Mouse (Mus musculus): ENCODE measurements around the gene Srrt.

Srrt gene

DNA sequence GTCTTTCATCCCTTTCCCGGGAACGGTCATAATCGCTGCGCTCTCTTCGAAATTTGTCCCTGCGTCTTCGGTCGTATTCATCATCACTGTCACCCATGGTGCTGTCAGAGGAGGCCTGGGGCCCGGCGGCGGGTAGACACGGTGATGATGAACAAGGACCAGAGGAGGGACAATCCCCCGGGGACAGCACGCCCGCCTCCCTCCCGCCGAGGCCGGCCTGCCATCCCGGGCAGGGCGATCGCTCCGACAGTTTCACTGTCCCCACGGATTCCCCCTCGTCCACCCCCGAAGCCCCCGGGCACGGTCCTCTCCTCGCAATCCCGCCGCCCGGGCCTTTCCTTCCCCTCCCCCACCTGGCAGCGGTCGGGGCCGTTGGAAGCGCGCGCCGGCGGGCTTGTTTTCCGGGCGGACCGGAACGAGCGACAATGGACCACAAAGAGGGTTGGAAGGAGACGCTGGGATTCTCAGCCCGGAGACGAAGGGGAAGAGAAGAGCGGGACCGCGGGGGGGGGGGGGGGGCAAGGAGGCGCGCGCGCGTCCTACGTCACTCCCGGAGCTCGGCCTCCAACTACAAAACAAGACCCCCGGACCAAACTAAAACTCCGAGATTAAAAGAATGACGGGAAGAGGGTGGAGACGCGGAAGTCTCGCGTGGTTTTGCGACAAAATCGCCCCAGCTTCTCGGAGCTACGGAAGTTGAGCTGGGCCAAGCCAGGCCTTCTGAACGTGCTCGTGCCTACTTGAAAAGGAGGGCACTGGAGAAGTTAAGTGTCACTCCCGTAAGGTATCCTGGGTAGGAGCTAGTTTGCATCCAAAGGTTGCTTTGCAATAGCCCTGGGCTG is at the start of gene Srrt:
Srrt (minus strand) TSS at position 604 of the 842 bp plus-strand sequence.
- peak; percentile 96 for DNase-seq (ENCODE audit: low spot score)

DNA sequence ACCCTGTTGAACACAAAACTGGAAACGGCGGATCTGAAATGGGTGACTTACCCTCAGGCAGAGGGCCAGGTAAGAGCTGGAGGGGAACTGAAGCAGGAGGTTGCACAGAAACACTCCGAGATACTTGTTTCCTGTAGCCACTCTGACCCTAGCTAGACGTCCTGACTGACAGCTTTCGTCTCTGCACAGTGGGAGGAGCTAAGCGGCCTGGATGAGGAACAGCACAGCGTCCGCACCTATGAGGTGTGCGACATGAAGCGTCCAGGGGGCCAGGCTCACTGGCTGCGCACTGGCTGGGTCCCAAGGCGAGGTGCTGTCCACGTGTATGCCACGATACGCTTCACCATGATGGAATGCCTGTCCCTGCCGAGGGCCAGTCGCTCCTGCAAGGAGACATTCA is 46.6 kb upstream of the Srrt start:
- no peak for DNase-seq (ENCODE audit: low spot score)

DNA sequence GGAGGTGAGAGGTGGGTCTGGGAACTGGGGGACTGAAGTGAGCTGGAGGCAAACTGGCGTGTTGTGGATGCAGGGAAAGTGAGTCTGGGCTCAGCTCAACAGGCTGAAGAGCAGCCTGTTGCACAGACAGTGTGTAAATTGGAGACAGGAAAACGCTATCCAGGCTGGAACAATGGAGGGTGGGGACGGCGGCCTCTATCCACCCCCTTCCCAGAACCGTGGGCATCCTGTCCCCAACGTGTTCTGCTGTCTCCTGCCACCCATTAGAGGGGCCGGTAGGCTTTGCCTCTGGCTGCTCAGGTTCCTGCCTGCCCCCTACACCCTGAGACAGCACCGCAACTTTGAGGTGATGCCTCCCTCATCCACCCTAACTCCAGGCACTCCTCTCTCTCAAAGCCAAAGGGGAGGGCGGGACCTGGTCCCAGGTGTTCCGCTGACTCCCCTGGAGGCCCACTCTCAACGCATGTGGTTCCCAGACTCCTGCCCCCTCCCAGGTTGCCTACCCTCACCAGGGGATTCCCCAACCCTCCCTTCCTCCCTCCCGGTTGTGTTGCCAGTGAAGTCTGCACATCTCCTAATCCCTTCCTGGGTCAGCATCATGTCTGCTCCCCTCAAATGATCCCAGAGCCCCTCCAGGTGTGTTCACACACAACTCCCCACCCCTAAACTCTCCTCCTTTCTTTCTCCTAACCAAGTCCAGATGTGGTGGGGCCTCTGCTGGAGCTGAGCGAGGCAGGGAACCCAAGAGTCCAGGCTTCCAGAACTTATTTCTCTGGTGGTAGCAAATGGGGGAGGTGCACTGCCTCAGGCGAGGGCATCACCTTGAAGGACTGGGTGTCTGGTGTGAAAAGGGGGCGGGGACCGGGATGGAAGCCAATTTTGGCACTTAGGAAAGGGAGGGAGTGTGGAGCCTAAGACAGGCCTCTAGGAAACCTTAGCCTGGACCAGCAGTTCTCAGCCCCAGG is 44.8 kb upstream of the Srrt start:
- peak; percentile 38 for DNase-seq (ENCODE audit: low spot score)

DNA sequence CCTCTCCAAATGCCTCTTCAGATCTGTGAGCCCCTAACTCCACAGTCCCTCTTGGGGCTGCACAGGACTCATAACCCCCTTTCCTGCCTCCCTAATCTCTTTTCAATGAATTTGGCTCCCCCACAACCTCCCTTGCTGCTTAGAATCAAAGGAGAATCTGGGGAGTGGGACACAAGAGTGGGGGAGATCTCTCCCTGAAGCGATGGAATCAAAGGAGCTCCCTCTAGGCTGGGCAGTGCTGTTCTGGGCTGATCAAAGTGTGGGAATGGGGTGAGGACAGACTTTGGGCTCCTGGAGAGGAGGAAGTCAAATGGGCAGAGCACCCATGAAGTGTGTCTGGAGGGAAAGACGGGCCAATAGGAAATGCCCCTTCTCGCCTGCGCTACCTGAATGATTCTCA is 43.9 kb upstream of the Srrt start:
- no peak for DNase-seq (ENCODE audit: low spot score)

DNA sequence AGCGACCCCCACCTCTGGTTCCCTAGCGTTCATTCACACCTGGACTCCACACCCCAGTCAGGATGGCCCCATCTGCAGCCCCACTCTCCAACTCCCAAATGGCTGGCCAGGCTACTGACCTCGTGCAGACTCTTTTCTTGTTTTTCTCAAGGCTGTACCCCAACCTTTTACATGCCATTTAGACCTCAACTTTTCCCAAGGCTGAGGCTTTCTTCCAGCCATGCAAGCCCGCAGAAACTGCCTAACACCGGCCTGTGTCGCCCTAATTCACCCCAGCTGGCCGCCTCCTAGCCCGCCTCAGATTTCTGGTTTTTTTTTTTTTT is 43.5 kb upstream of the Srrt start:
- DNase-seq (ENCODE audit: low spot score), result peak; percentile 50

DNA sequence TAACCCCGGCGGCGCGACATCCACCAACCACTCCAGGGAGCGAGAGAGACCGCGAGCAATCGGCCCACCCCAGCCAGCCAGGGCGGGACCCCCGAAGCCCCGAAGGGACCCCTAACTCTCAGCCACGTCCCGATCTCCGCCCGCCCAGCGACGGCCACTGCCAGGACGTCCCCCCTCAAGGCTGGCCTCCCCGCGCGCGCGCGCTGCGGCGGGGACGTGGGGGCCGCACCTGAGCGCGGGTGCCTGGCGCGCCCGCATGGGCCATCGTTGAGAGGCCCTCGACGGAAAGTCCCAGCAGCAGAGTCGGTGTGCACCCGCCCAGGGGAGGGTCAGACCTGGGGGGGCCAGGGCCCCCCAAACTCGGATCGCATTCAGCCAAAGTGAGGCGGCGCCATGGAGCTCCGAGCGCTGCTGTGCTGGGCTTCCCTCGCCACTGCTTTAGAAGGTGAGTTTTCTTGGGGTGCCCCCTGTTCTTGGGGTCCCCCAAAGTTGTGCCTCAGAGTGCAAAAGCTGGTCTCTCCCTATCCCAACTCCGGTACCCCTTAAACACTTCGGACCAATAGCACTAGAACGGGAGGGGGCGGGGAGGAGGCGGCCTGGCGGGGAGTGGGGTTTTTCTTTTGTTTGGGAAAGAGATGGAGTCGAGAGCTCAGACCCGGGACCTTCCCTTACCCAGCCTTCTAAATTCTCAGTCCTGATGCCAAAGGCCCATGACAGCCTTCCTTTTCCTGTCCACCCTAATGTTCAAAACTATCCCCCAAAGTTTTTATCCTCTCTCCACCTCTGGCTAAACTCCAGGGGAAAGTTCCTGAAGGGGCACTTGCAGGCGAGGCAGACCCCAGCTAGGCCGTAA is 43.0 kb upstream of the Srrt start:
- peak; percentile 22 for DNase-seq (ENCODE audit: low spot score)

DNA sequence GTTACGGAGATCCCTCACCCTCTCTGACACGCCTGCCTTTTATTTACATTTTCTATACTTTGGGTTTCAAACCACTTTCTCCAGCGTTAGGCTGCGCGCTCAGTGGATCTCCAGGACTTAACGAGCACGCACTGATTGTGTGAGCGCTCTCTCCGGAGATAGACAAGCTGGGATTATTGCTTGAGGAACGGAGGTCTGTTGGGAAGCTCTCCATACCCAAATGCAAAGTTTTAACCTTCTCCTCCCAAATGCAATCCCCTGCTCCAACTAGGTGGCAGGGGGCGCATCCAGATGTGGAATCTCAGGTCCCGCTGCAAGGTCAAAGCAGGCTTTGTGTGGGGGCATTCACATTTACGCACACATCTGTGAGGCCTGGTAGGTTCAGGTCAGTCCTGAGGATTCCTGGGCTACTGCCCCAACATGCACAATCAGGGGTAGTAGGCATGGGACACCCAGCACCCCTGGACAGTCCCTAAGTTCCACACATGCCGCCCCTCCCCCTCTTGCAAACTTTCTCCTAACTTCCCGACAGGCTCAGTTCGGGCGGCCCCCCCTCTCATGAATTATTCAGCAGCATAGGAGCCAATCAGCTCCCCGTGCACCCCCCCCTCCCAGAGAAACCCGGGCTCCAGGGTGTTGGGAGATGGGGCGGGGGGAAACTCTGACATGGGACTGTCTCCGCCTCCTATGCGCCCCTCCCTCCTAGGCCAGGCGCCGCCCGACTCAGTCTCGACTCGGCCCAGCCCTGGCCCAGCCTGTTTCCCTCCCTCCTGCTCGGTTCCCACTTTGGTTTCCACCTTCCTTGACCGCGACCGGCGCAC is 42.1 kb upstream of the Srrt start, which contains the start of gene Ephb4:
Ephb4 (plus strand) TSS at position 726 of the 821 bp plus-strand sequence.
- DNase-seq (ENCODE audit: low spot score), result peak; percentile 96

DNA sequence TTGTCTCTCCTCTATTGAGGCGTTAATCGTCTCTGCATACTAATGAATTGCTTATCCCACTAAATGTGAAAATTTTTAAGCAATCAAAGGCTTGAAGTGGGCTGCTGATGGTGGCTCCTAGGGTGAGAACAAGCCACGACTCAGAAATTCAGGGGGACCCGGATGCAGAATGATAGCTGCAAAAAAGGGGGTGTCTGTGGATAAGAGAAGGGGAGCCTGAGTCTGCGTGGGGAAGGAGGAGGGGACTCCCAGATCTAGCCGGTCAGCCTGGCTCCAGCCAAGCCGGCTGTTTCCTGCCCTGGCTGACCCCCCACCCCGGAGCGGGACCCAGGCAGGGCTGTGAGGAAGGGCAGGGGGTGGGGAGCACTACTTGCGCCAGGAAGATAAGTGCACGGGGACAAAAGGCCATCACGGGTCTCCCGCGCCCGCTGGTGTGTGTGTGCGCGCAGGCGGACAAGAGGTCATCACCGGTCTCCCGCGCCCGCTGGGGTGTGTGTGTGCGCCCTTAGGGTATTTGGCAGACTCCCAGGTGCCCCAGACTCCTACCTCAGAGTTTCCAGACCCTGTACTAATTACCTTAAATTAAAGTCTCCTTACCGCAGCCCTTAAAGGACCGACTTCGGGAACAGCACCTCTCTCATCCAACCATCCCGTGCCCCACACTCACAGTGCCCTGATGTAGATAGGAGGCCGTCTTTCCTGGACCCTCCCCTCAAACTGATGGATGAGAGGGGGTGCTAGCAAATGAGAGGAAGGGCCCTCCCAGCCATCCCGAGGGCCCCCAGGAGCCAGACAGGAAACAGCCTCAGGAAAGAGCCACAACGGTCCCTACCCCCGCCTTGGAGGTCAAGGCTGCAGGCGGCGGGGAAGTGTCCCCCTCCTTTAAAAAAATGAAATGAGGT is 41.3 kb upstream of the Srrt start:
- no peak for DNase-seq (ENCODE audit: low spot score)

DNA sequence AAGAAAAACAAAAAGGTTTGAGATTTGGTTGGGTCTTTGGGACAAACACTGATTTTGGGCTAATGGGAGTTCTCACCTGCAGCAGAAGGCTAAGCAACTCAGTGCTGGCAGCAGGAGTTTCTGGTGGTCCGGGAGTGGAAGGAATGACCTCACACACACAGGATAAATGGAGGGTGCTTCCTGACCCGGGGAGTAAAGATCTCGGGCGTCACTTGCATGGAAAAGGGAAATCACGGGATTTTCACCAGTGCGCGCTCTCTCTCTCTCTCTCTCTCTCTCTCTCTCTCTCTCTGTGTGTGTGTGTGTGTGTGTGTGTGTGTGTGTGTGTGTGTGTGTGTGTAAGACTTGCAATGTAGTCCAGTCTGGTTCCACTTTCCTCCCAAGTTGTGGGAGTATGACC is 40.4 kb upstream of the Srrt start:
- DNase-seq (ENCODE audit: low spot score), result no peak

DNA sequence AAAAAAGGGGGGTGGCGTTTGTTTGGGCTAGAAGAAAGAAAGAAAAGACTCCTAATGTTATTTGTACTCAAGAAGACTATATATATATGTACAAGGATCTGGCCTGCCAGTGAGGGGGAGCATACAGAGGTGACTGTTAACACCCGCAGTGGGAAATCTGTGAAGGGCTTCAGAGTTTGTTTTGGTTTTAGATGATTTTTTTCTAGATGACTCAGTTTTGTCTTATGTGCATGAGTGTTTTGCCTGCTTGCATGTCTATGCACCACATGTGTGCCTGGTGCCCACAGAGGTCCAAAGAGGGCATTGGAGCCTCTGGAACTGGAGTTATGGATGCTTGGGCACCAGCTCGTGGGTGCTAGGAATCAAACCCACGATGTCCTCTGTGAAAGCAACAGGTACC is 39.5 kb upstream of the Srrt start:
- DNase-seq (ENCODE audit: low spot score), result no peak

DNA sequence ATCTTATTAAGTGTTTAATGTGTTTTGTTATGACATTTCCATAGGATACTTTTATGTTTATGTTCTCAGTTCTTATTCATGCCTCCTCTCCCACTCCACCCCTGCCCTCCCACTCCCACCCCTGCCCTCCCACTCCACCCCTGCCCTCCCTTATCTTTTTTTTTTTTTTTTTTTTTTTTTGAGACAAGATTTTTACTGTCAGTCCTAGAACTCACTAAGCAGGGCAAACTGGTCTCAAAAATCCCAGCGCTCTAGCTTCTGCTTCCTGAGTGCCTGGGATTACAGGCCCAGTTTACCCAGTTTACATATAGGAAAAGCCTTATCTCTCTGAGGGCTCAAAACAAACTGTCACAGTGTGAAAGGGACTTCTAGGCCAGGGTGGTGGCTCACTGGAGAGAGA is 38.9 kb upstream of the Srrt start:
- DNase-seq (ENCODE audit: low spot score), result no peak

DNA sequence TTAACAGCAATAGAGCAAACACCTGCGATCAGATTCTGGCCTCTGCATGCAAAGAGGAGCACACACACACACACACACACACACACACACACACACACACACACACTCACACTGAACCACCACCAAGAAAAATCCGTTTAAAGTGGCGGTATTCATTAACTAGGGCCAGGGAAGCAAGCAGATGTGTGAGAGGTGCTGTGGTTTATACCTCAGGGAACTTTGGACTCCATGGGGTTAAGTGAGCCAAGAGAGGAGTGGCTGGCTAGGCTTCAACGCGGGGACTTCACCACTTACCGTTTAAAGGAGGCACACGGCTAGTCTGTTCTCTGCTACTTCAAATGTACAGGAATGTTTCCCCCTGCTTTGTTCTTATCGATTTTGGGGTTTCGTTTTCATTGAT is 38.3 kb upstream of the Srrt start:
- no peak for DNase-seq (ENCODE audit: low spot score)

DNA sequence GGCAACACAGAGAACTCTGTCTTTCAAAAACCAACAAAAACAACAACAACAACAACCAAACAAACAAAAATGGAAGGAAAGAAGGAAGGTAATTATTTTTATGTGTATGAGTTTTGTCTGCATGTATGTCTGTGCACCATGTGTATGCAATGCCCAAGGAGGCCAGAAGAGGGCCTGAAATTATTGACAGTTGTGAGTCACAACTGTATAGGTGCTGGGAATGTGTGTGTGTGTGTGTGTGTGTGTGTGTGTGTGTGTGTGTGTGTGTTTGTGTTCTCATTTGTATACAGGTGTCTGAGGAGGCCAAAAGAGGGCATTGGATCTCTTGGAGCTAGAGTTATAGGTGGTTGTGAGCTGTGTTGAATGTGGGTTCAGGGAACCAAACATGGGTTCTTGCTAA is 36.4 kb upstream of the Srrt start:
- no peak for DNase-seq (ENCODE audit: low spot score)

DNA sequence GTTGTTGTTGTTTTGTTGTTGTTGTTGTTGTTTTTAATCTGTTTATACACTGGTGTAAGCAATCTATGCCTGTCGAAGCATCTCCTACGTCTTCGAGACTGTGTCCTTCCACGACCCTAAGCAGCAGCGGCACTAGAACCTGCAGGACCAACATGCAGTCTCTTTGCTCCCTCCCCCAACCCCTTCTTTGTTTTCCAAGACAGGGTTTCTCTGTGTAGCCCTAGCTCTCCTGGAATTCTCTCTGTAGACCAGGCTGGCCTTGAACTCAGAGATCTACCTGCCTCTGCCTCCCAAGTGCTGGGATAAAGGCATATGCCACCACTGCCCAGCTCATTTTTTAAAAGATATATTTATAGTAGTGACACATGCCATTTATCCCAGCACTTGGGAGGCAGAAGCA is 35.9 kb upstream of the Srrt start:
- DNase-seq (ENCODE audit: low spot score), result no peak

DNA sequence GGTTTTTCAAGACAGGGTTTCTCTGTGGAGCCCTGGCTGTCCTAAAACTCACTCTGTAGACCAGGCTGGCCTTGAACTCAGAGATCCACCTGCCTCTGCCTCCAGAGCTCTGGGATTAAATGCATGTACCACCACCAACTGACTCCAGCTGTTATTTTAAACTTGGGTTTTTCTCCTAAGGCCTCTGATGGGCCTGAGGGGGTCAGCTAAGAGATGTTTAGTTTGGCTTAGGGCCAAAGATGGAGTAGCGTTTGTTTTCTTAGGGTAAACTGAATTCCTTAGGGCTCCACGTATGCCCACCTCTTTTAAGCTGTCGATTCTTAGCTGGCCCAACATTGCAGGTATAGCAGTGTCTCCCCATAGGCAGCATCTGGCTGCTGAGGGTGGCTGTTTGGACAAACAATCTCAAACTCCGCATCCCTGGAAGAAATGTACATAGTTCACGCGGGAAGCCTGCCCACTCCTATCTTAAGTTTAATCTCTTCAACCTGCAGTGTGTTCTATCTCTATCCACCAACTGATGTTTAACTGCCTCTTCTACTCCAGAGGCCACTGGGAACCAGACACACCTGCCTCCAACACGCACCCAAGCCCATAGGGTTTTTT is 35.0 kb upstream of the Srrt start:
- DNase-seq (ENCODE audit: low spot score), result no peak

DNA sequence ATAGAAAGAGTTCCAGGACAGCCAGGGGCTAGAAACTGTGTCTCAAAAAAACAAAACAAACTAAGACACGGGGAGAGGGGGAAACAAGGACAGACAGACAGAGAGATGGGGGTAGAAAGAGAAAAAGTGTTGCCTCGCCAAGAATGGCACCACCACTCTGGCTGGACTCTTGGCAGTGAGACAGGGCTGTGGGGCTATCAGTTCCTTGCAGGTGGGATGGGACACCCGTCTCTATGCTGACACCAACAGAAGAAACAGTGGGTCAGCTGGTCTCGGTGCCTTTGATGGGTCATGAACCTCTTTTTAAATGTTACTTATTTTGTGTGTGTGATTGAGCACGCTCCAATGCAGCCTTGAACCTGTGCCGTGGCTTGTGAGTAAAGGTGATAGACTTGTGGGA is 32.7 kb upstream of the Srrt start:
- DNase-seq (ENCODE audit: low spot score), result no peak

DNA sequence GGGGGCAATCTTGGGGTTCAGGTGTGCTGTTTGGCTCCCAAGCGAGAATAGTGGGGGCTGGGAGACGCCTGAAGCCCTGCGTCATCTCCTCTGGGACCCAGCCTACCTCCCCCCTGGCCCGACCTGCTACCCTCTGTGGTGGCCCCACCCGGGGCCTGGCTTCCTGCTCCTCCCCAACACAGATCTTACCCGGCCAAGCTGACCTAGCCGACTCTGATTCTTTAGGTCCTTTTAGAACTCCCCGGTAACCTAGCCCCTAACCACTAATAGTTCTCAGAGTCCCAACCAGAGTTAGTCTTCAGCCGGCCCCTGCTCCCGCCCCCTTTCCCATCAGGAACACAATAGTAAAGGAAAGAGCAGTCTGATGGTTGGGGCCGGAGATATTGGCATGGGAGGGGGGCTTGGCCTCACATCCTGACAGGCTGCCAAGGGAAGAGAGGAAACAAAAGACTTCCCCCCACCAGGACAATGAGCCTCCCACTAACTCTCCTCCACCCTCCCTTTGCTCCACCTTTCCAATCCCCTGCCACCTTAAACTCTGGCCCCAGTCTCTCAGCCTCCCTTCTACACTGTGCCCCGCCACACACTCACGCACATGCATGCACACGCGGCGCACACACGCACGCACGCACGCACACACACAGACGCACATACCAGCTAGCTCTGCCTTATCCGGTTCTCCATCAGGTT is 32.0 kb upstream of the Srrt start:
- no peak for DNase-seq (ENCODE audit: low spot score)

DNA sequence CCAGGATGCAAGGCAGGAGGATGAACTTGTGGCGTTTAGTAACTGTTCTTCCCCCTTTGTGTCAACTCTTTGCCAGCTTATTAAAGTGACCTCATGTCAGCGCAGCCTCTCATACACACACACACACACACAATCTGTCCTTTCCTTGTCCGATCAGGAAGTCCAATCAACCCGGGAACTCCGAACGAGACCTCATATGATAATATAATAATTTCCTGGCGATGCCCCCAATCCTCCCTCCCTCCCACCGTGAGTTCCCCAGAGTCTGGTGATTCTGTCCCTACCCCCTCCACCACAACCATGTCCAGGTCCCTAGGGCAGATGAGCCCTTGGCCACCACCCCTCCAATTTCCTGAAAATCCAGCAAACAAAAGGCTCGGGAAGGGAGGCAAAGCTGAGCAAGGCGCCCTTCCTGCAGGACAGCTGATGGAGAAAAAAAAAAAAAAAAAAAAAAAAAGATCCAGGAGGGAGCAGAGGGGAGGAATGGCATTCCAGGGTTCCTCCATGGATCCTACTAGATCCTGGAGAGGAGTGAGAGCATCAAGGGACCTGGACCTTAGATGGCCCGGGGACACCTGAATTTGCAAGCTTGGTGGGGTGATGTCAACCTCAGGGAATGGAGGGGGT is 31.3 kb upstream of the Srrt start:
- no peak for DNase-seq (ENCODE audit: low spot score)

DNA sequence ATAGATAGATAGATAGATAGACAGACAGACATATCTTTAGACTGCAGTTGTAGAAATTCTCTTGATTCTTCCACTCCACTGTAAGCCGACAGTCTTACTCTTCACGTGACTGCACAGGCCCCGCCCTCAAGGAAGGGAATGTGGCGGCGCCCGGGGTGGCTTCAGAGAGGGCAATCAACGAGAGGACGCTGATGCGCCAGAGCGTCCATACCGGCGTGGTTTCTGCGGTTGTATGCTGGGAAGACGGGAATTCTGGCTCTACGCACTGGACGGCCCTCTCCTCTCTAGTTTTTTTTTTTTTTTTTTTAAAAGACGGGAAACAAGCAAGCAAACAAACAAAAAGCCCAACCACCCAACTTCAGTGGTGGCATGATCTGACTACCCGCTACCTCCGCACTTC is 30.8 kb upstream of the Srrt start:
- DNase-seq (ENCODE audit: low spot score), result peak; percentile 97

Measured in adipocyte (in vitro differentiated cells).